Mouse (Mus musculus): ENCODE measurements around the gene Pld5. TPM values are rescaled to one million over a fixed set of nuclear protein-coding genes. Genes with fewer than 3 reads are reported as not detected.

Pld5 gene
- not detected for polyA plus RNA-seq (2014; fragmentation: Illumina TruSeq; extraction: RNeasy Lipid Tissue Mini Kit (QIAGEN cat#74804); ENCODE audit: insufficient read depth, low read depth, low replicate concordance)

DNA sequence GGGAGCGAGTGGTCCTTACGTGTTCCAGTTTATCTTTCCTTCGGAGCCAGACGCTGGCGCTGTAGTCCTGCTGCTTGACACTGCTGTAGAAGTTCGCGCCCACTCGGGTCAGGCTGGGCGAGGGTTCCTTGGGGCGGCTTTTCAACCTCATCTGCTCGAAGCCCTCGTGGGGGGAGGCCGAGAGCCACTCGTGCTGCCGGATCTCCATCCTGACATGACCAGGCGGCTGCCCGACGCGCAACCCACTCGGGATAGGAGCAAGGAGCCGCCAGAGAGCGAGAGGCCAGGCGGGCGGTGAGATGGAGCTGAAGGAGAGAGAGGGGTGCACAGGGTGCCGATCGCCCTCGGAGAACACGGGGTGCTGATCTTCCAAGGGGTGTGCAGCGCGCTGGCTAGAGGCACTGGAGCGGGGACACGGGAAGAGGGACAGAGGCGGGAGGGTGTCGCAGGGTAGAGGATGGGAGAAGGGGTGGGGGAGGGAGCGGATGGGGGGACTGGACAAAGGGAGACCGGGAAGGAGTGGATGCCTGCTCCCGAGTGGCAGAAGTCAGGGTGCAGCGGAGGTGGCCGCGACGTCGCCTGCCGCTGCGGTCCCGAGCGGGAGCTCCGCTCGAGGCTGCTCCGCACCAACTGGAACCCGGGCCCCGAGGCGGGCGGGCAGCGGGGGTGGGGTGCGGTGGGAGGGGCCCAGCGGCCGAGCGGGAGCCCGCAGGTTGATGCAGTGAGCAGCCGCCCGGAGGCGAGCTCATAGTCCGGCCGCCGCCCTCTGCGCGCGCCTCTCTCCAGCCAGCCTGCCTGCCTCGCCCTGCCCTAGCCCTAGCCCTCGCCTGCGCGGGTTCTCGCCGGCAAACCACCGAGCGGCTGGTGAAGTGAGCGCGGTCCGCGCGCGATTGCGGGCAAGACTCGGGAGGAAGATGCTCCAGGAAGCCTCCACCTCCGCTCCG, at the start of gene Pld5:
TSS of gene Pld5 (minus strand) at position 646 of the 944 bp plus-strand sequence.

DNA sequence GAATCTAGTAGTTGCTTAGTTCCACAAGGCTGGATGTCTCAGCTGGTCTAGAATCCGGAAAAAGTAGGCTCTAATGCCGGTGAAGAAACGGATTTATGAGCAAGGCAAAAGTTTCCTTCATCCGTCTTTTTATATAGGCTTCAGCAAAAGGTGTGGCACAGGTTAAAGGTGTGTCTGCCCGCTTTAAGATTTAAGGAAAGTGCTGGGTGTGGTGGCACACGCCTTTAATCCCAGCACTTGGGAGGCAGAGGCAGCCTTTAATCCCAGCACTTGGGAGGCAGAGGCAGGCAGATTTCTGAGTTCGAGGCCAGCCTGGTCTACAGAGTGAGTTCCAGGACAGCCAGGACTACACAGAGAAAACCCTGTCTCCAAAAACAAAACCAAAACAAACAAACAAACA, 296.1 kb downstream of the Pld5 start, which contains the start of gene Rbm8a2:
TSS of gene Rbm8a2 (minus strand) at position 101 of the 400 bp plus-strand sequence.

DNA sequence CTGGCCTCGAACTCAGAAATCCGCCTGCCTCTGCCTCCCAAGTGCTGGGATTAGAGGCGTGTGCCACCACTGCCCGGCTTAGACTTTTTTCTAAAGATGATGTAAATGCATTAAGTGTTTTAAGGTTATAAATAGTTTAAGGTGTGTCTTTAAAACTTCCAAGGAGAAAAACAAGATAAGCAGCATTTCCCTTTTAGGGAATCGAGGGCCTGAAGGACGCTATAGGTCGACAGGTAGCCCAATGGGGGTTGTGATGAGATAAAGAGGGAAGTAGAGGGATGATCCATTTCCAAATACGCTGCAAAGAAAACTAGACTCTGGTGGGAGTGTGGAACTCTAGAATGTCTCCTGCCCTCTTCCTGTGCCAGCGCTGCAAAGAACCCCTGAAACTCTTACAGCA, 355.1 kb downstream of the Pld5 start, which contains the start of gene Gm38100:
TSS of gene Gm38100 (plus strand) at position 301 of the 400 bp plus-strand sequence.

